ENCODE assay signal across 26 mouse cellular contexts in the genomic region with DNA sequence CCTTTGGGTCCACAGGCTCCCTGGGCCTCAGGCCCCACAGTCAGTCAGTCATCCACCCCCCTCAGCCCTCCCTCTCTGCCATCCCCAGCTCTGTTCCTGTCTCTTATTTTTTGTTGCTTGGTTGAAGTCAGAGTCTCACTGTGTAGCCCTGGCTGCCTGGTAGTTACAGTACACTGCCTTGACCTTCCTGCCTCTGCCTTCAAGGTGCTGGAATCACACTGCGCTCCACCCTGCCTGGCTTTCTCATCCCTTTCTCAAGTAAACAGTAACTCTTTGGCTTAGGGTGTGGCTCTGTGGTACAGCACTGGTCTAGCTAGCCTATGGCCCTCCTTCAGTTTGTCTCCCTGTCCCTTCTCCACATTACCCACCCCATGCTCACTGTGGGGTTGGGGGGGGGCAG. TPM values are rescaled to one million over a fixed set of nuclear protein-coding genes. Genes with fewer than 3 reads are reported as not detected.
DNase-seq lines count a peak whose midpoint lies in the region; ATAC-seq and TF ChIP-seq lines count a peak whose summit lies in the region.
"Had no signal": no experiment of that assay in that cellular context is flagged by ENCODE, and none has a peak within 500 bp of the region (broad histone marks: within the 10 kb centered on the region; RNA-seq: fewer than 3 reads in every experiment).

No protein-coding gene starts in this region.

- TF ChIP-seq CTCF in heart, adult 2 months (IDR thresholded peaks at IDR 0.05) = no peak
- TF ChIP-seq CTCF in small intestine, adult 2 months (IDR thresholded peaks at IDR 0.05; ENCODE audit: extremely low read depth, insufficient read length, insufficient replicate concordance, low read depth, low read length) = no peak

- intact Hi-C loops in heart, adult 2 months (cut with DNase I) = no loop called here
- intact Hi-C loops in heart, postnatal 36 days (cut with DNase I) = no loop called here

- no peak overlapping the region for H3K4me3 ChIP-seq in heart, adult 2 months
- no peak overlapping the region for H3K4me3 ChIP-seq in kidney, embryonic 14.5 days (ENCODE audit: low read length)
- H3K4me3 ChIP-seq in ES-E14 (ENCODE audit: insufficient read depth in 1 of 2, low read depth in 1 of 2, low read length in 2 of 2, poor library complexity in 1 of 2, severe bottlenecking in 1 of 2) = 0 out of 4 replicates have a peak overlapping the region, but pooled peaks of 1 of the 2 experiments have one; percentile 6
- H3K4me3 ChIP-seq in small intestine, adult 2 months (ENCODE audit: low read depth, low read length) = no peak overlapping the region
- H3K4me3 ChIP-seq: erythroblast, embryonic 14.5 days; forebrain, embryonic 13.5 days; limb, embryonic 13.5 days; liver, embryonic 13.5 days; midbrain, embryonic 12.5 days; neural tube, embryonic 13.5 days had no signal

- TF ChIP-seq POLR2A in heart, adult 2 months (IDR thresholded peaks at IDR 0.05; ENCODE audit: insufficient read depth, low read depth, low read length) = 0 out of 2 replicates have a peak, but pooled peaks have one; percentile 5
- no peak for TF ChIP-seq POLR2A in small intestine, adult 2 months (IDR thresholded peaks at IDR 0.05; ENCODE audit: low read depth, low read length)

- DNase-seq in heart, adult 2 months = no peak
- no peak for DNase-seq in heart, postnatal 36 days
- DNase-seq in kidney, adult 9 months = peak; percentile 79
- DNase-seq in ES-E14 (ENCODE audit: low read depth, low spot score) = no peak
- DNase-seq in spleen, adult 12 weeks (ENCODE audit: low spot score) = no peak
- DNase-seq: adrenal gland, postnatal 10 days; cerebellum, adult 11 months; cerebellum, postnatal 36 days; gastrocnemius, postnatal 25 days; heart, postnatal 14 days; layer of hippocampus, postnatal 36 days; liver, embryonic 13.5 days; right cerebral cortex, adult 18-20 months; thymus, postnatal 4 days had no signal

- TF ChIP-seq EP300 in heart, adult 2 months (IDR thresholded peaks at IDR 0.05; ENCODE audit: insufficient read depth, low read depth, low read length) = no peak

- 96% methylated on average over 1 of the region's 1 CpGs for WGBS in heart, adult 2 months
- WGBS in kidney, embryonic 14.5 days = 100% methylated on average over 1 of the region's 1 CpGs
- 70% methylated on average over 1 of the region's 1 CpGs for WGBS in small intestine, adult 2 months

- H3K27me3 ChIP-seq in heart, adult 2 months (ENCODE audit: control insufficient read depth, insufficient read depth, low read length) = no peaks in the 10 kb centered on the region
- no peaks in the 10 kb centered on the region for H3K27me3 ChIP-seq in kidney, embryonic 14.5 days (ENCODE audit: control insufficient read depth, insufficient read depth, low read length)
- no peaks in the 10 kb centered on the region for H3K27me3 ChIP-seq in small intestine, adult 2 months (ENCODE audit: control insufficient read depth, insufficient read depth, low read length)
- H3K27me3 ChIP-seq: CH12.LX; limb, embryonic 13.5 days; neural tube, embryonic 13.5 days had no signal

- H3K36me3 ChIP-seq in heart, adult 2 months (ENCODE audit: control insufficient read depth, insufficient read depth, low read length) = no peaks in the 10 kb centered on the region
- no peaks in the 10 kb centered on the region for H3K36me3 ChIP-seq in kidney, embryonic 14.5 days (ENCODE audit: control insufficient read depth, insufficient read depth, low read length)
- H3K36me3 ChIP-seq in ES-E14 (ENCODE audit: control insufficient read depth, insufficient read depth, low read length, poor library complexity, severe bottlenecking) = peaks cover 8% of the 10 kb centered on the region; the same call in 1 of the 2 replicates
- H3K36me3 ChIP-seq in small intestine, adult 2 months (ENCODE audit: control insufficient read depth, insufficient read depth, low read length) = peaks cover 9% of the 10 kb centered on the region
- H3K36me3 ChIP-seq: limb, embryonic 13.5 days; liver, embryonic 13.5 days; midbrain, embryonic 12.5 days; neural tube, embryonic 13.5 days had no signal

- no peak for ATAC-seq in kidney, embryonic 14.5 days (ENCODE audit: low FRiP score, low TSS enrichment)
- ATAC-seq: activated CD4-positive, CD25-positive, alpha-beta regulatory T cell, adult 4 months; forebrain, embryonic 13.5 days; intestine, embryonic 16.5 days had no signal

- H3K27ac ChIP-seq in heart, adult 2 months = no peak overlapping the region; the same call in 1 of the 2 replicates
- H3K27ac ChIP-seq in kidney, embryonic 14.5 days (ENCODE audit: low read depth, low read length) = no peak overlapping the region
- H3K27ac ChIP-seq in ES-E14 (ENCODE audit: insufficient read depth, low read depth, low read length, poor library complexity, severe bottlenecking) = peak overlapping the region; percentile 38; the same call in 1 of the 2 replicates
- H3K27ac ChIP-seq in small intestine, adult 2 months (ENCODE audit: insufficient read depth, low read depth, low read length) = peak overlapping the region; percentile 13; the same call in 1 of the 2 replicates
- H3K27ac ChIP-seq: forebrain, embryonic 13.5 days; hindbrain, embryonic 14.5 days; limb, embryonic 13.5 days; liver, embryonic 13.5 days; midbrain, embryonic 12.5 days; neural tube, embryonic 13.5 days had no signal

- in situ Hi-C loops in ES-E14 (cut with MboI; ENCODE audit: low sequenced_read_pairs in 2 of 2, unreplicated experiment in 2 of 2) = no loop called here

- no peaks in the 10 kb centered on the region for H3K79me2 ChIP-seq in heart, adult 2 months (replicated peaks; ENCODE audit: control insufficient read depth, insufficient read depth, low read length)

- H3K9ac ChIP-seq in heart, adult 2 months (ENCODE audit: low read depth, low read length) = no peak overlapping the region
- no peak overlapping the region for H3K9ac ChIP-seq in kidney, embryonic 14.5 days (ENCODE audit: low read depth, low read length)
- peak overlapping the region; percentile 41; the same call in 1 of the 2 replicates for H3K9ac ChIP-seq in ES-E14 (ENCODE audit: insufficient read depth, low read depth, low read length, poor library complexity, severe bottlenecking)
- H3K9ac ChIP-seq: forebrain, embryonic 13.5 days; hindbrain, embryonic 14.5 days; limb, embryonic 13.5 days; liver, embryonic 13.5 days; midbrain, embryonic 12.5 days; neural tube, embryonic 13.5 days had no signal

- no peaks in the 10 kb centered on the region for H3K9me3 ChIP-seq in kidney, embryonic 14.5 days (ENCODE audit: control insufficient read depth, low read length)
- no peaks in the 10 kb centered on the region for H3K9me3 ChIP-seq in ES-E14 (ENCODE audit: control insufficient read depth, insufficient read depth, low read depth, low read length)
- H3K9me3 ChIP-seq: forebrain, embryonic 13.5 days; limb, embryonic 13.5 days; liver, embryonic 13.5 days; midbrain, embryonic 12.5 days; neural tube, embryonic 13.5 days had no signal

- peaks cover 20% of the 10 kb centered on the region for H3K4me1 ChIP-seq in heart, adult 2 months (ENCODE audit: control insufficient read depth, insufficient read depth, low read length)
- peaks cover 24% of the 10 kb centered on the region; the same call in 1 of the 2 replicates for H3K4me1 ChIP-seq in kidney, embryonic 14.5 days (ENCODE audit: control insufficient read depth, insufficient read depth, low read length)
- peaks cover 9 to 38% of the 10 kb centered on the region in 2 experiments; a peak in 3 of 4 replicates for H3K4me1 ChIP-seq in ES-E14 (ENCODE audit: control insufficient read depth in 2 of 2, insufficient read depth in 2 of 2, low read length in 2 of 2, poor library complexity in 1 of 2)
- peaks cover 26% of the 10 kb centered on the region for H3K4me1 ChIP-seq in small intestine, adult 2 months (ENCODE audit: control insufficient read depth, insufficient read depth, insufficient read length, low read length)

- no peak overlapping the region for H3K4me2 ChIP-seq in kidney, embryonic 14.5 days (replicated peaks; ENCODE audit: low read depth, low read length)
- H3K4me2 ChIP-seq: forebrain, embryonic 13.5 days; hindbrain, embryonic 14.5 days; limb, embryonic 13.5 days; liver, embryonic 13.5 days; midbrain, embryonic 12.5 days; neural tube, embryonic 13.5 days had no signal

TF ChIP-seq in ES-E14, 5 proteins besides CTCF, POLR2A, EP300 and RAD21 (continues in another document):
- TF ChIP-seq MAFK (IDR thresholded peaks at IDR 0.05; ENCODE audit: insufficient read depth, low read depth, low read length) = no peak
- TF ChIP-seq ZNF384 (IDR thresholded peaks at IDR 0.05; ENCODE audit: low read depth, low read length) = no peak
- no peak for TF ChIP-seq ZC3H11A (IDR thresholded peaks at IDR 0.05; ENCODE audit: borderline replicate concordance, low read depth, low read length)

RNA-seq across cellular contexts. Expression of gene Tnfsf13, which starts 4.3 kb away (rescaled TPM):
- total RNA-seq in heart, adult 2 months (2021) = 1 to 10 TPM; 1.4 to 3.2 TPM
- 2.9 and 4.0 TPM in 2 replicates for polyA plus RNA-seq in heart, adult 2 months (2012; rRNA removed)
- total RNA-seq in heart, postnatal 36 days (2021) = 1 to 10 TPM; 1.4 to 2.4 TPM
- polyA plus RNA-seq in kidney, embryonic 14.5 days (2014; fragmentation: Nextera tagmentation; extraction: Ambion mirVana) = 0.34 and 0.60 TPM in 2 replicates
- total RNA-seq in ES-E14 (2012; rRNA removed) = 8.6 and 11.7 TPM in 2 replicates
- polyA plus RNA-seq in small intestine, adult 2 months (2012; rRNA removed) = 6.9 and 11.6 TPM in 2 replicates
- polyA plus RNA-seq: activated CD4-positive, CD25-positive, alpha-beta regulatory T cell, adult 4 months; erythroblast, embryonic 14.5 days; liver, embryonic 13.5 days; stomach, embryonic 14.5 days had no signal

RNA-seq across cellular contexts. Expression of gene Tnfsf12, which starts 5.8 kb away (rescaled TPM):
- 10 to 100 TPM; 18.4 to 21.9 TPM for total RNA-seq in heart, adult 2 months (2021)
- polyA plus RNA-seq in heart, adult 2 months (2012; rRNA removed) = 29.2 and 32.0 TPM in 2 replicates
- 10 to 100 TPM; 16.3 to 21.0 TPM for total RNA-seq in heart, postnatal 36 days (2021)
- 6.9 and 8.6 TPM in 2 replicates for polyA plus RNA-seq in kidney, embryonic 14.5 days (2014; fragmentation: Nextera tagmentation; extraction: Ambion mirVana)
- 8.7 and 16.1 TPM in 2 replicates for total RNA-seq in ES-E14 (2012; rRNA removed)
- 11.9 and 13.7 TPM in 2 replicates for polyA plus RNA-seq in small intestine, adult 2 months (2012; rRNA removed)
- total RNA-seq: CH12.LX had no signal
- polyA plus RNA-seq: activated CD4-positive, CD25-positive, alpha-beta regulatory T cell, adult 4 months had no signal

RNA-seq across cellular contexts. Expression of gene Tnfsfm13, which starts 6.0 kb away (rescaled TPM):
- total RNA-seq in heart, adult 2 months (2021) = 1 to 10 TPM; 2.8 to 3.2 TPM
- 3.7 and 4.7 TPM in 2 replicates for polyA plus RNA-seq in heart, adult 2 months (2012; rRNA removed)
- 1 to 10 TPM; 4.4 to 4.6 TPM for total RNA-seq in heart, postnatal 36 days (2021)
- 4.6 and 4.9 TPM in 2 replicates for polyA plus RNA-seq in kidney, embryonic 14.5 days (2014; fragmentation: Nextera tagmentation; extraction: Ambion mirVana)
- 13.7 and 19.9 TPM in 2 replicates for total RNA-seq in ES-E14 (2012; rRNA removed)
- polyA plus RNA-seq in small intestine, adult 2 months (2012; rRNA removed) = 1.8 and 2.3 TPM in 2 replicates
- polyA plus RNA-seq: activated CD4-positive, CD25-positive, alpha-beta regulatory T cell, adult 4 months; erythroblast, embryonic 14.5 days had no signal

RNA-seq across cellular contexts. Expression of gene Senp3, which starts 8.0 kb away (rescaled TPM):
- 10 to 100 TPM; 31.1 to 33.2 TPM for total RNA-seq in heart, adult 2 months (2021)
- 35.1 and 51.8 TPM in 2 replicates for polyA plus RNA-seq in heart, adult 2 months (2012; rRNA removed)
- total RNA-seq in heart, postnatal 36 days (2021) = 10 to 100 TPM; 30.4 to 31.8 TPM
- polyA plus RNA-seq in kidney, embryonic 14.5 days (2014; fragmentation: Nextera tagmentation; extraction: Ambion mirVana) = 95.2 and 102 TPM in 2 replicates
- total RNA-seq in ES-E14 (2012; rRNA removed) = 265 and 282 TPM in 2 replicates
- polyA plus RNA-seq in small intestine, adult 2 months (2012; rRNA removed) = 15.4 and 24.6 TPM in 2 replicates

RNA-seq across cellular contexts. Expression of gene Eif4a1, which starts 17.7 kb away (rescaled TPM):
- total RNA-seq in heart, adult 2 months (2021) = 100 to 1,000 TPM; 173 to 198 TPM
- polyA plus RNA-seq in heart, adult 2 months (2012; rRNA removed) = 147 and 250 TPM in 2 replicates
- total RNA-seq in heart, postnatal 36 days (2021) = 100 to 1,000 TPM; 188 to 222 TPM
- 729 and 1,177 TPM in 2 replicates for polyA plus RNA-seq in kidney, embryonic 14.5 days (2014; fragmentation: Nextera tagmentation; extraction: Ambion mirVana)
- total RNA-seq in ES-E14 (2012; rRNA removed) = 1,512 and 1,948 TPM in 2 replicates
- polyA plus RNA-seq in small intestine, adult 2 months (2012; rRNA removed) = 92.1 and 134 TPM in 2 replicates

Comparison
In these comparisons a context has a peak if more than half of its experiments do, and no peak if none do; other contexts are left out.
1. H3K27ac ChIP-seq: peak in ES-E14 (single experiment) and small intestine, adult 2 months (single experiment); none in heart, adult 2 months (single experiment) and kidney, embryonic 14.5 days (single experiment).